Mouse (Mus musculus) adrenal gland (tissue): ENCODE measurements around the gene Zc3hc1.
"Not testable (repeated sequence)": the region's sequence is repeated elsewhere in the genome, so short reads cannot be mapped to it uniquely, and the experiment has no call there.

ENCODE experiments used
- intact Hi-C: fragments of 180-260 bp; cut with DNase I; formaldehyde crosslinking; loops from one replicate; pipeline ENCODE4 v1.15.1; 2025
- long read RNA-seq, 2 experiments: library from polyadenylated mRNA; unstranded; transcript quantifications; one replicate each; pipeline ENCODE4 v2.0.0; 2020; ENCODE audit warnings: borderline replicate concordance in 1 of 2; ENCODE audit not compliant: insufficient replicate concordance in 1 of 2

Zc3hc1 gene
- long read RNA-seq, experiment 1, transcript Zc3hc1-201 (10 exons, 1,824 nt), result major isoform, 45 of 50 reads
- long read RNA-seq, experiment 1, partial matches to known transcripts, result 0 of 50 reads
- long read RNA-seq, experiment 1, other reads (novel, unspliced or antisense), result 4 of 50 reads
- long read RNA-seq, experiment 2, transcript Zc3hc1-201 (10 exons, 1,824 nt), result major isoform, 53 of 59 reads
- long read RNA-seq, experiment 2, partial matches to known transcripts, result 1 of 59 reads
- long read RNA-seq, experiment 2, other reads (novel, unspliced or antisense), result 5 of 59 reads

- intact Hi-C loops, result no loop called here
Measured at GRCm38 (mm10) chr6:30390714-30391697, at the start of gene Zc3hc1. Zc3hc1 (minus strand) TSS chr6:30391028.

GRCm38 (mm10) chr6:30439576-30439975 lies 48.7 kb upstream of the Zc3hc1 start:
- intact Hi-C loops, result no loop called here

GRCm38 (mm10) chr6:30437054-30437453 lies 46.2 kb upstream of the Zc3hc1 start:
- intact Hi-C loops, result no loop called here

- intact Hi-C loops, result no loop called here
Measured at GRCm38 (mm10) chr6:30436476-30436875, 45.6 kb upstream of the Zc3hc1 start.

GRCm38 (mm10) chr6:30432461-30433192 lies 41.8 kb upstream of the Zc3hc1 start:
- intact Hi-C loops, result loop anchor here (2.0 kb wide), 1 partner anchor 64 kb away; no protein-coding TSS in a partner anchor

GRCm38 (mm10) chr6:30416801-30417200 lies 26.0 kb upstream of the Zc3hc1 start:
- intact Hi-C loops, result no loop called here

GRCm38 (mm10) chr6:30416126-30416525 lies 25.3 kb upstream of the Zc3hc1 start:
- intact Hi-C loops, result no loop called here

- intact Hi-C loops, result no loop called here
Measured at GRCm38 (mm10) chr6:30411311-30411710, 20.5 kb upstream of the Zc3hc1 start.

- intact Hi-C loops, result loop anchor here (10.0 kb wide), 1 partner anchor 575 kb away; no protein-coding TSS in a partner anchor
Measured at GRCm38 (mm10) chr6:30409399-30410093, 18.7 kb upstream of the Zc3hc1 start.

- intact Hi-C loops, result loop anchor here (10.0 kb wide), 1 partner anchor 577 kb away; no protein-coding TSS in a partner anchor
Measured at GRCm38 (mm10) chr6:30408276-30408675, 17.4 kb upstream of the Zc3hc1 start.

- intact Hi-C loops, result loop anchor here (2.0 to 10.0 kb wide), 2 partner anchors 56 to 580 kb away; no protein-coding TSS in a partner anchor
Measured at GRCm38 (mm10) chr6:30404671-30405070, 13.8 kb upstream of the Zc3hc1 start.

GRCm38 (mm10) chr6:30403465-30403864 lies 12.6 kb upstream of the Zc3hc1 start:
- intact Hi-C loops, result loop anchor here (10.0 kb wide), 1 partner anchor 581 kb away; no protein-coding TSS in a partner anchor

GRCm38 (mm10) chr6:30402091-30402491 lies 11.3 kb upstream of the Zc3hc1 start:
- intact Hi-C loops, result loop anchor here (10.0 kb wide), 1 partner anchor 583 kb away; no protein-coding TSS in a partner anchor

- intact Hi-C loops, result loop anchor here (10.0 kb wide), 1 partner anchor 583 kb away; no protein-coding TSS in a partner anchor
Measured at GRCm38 (mm10) chr6:30401308-30402015, 10.6 kb upstream of the Zc3hc1 start, which contains the start of gene Klhdc10. Klhdc10 (plus strand) TSS chr6:30401868.

- intact Hi-C loops, result loop anchor here (10.0 kb wide), 1 partner anchor 584 kb away; no protein-coding TSS in a partner anchor
Measured at GRCm38 (mm10) chr6:30400716-30401115, 9.9 kb upstream of the Zc3hc1 start.

GRCm38 (mm10) chr6:30400146-30400545 lies 9.3 kb upstream of the Zc3hc1 start:
- intact Hi-C loops, result loop anchor here (10.0 kb wide), 1 partner anchor 585 kb away; no protein-coding TSS in a partner anchor

- intact Hi-C loops, result no loop called here
Measured at GRCm38 (mm10) chr6:30391996-30392395, 1.2 kb upstream of the Zc3hc1 start.

GRCm38 (mm10) chr6:30390271-30390670 lies 557 bp downstream of the Zc3hc1 start:
- intact Hi-C loops, result not testable (repeated sequence)

GRCm38 (mm10) chr6:30381116-30381515 lies 9.7 kb downstream of the Zc3hc1 start:
- intact Hi-C loops, result no loop called here
